Mouse (Mus musculus): ENCODE measurements around the gene Thumpd3. TPM values are rescaled to one million over a fixed set of nuclear protein-coding genes. Genes with fewer than 3 reads are reported as not detected.

Thumpd3 gene
- 35.2 and 36.2 TPM in 2 replicates for total RNA-seq (2021)
- long read RNA-seq, experiment 1, transcript Thumpd3-201 (10 exons, 2,163 nt), result major isoform, 39 of 53 reads
- long read RNA-seq, experiment 1, partial matches to known transcripts, result 2 of 53 reads
- long read RNA-seq, experiment 1, other reads (novel, unspliced or antisense), result 11 of 53 reads
- long read RNA-seq, experiment 2, transcript Thumpd3-201 (10 exons, 2,163 nt), result major isoform, 20 of 36 reads
- long read RNA-seq, experiment 2, partial matches to known transcripts, result 3 of 36 reads
- long read RNA-seq, experiment 2, other reads (novel, unspliced or antisense), result 10 of 36 reads

GRCm38 (mm10) chr6:113046041-113046975 lies at the start of gene Thumpd3:
TSS of gene Thumpd3 (plus strand) at chr6:113046225.
- DNase-seq, result peak; percentile 99

- DNase-seq, result peak; percentile 38
Measured at GRCm38 (mm10) chr6:112999199-112999598, 46.8 kb upstream of the Thumpd3 start.

- peak; percentile 93 for DNase-seq
Measured at GRCm38 (mm10) chr6:113000666-113001287, 45.2 kb upstream of the Thumpd3 start.

GRCm38 (mm10) chr6:113001719-113002118 lies 44.3 kb upstream of the Thumpd3 start:
- DNase-seq, result peak; percentile 22

GRCm38 (mm10) chr6:113003313-113004111 lies 42.5 kb upstream of the Thumpd3 start:
- no peak for DNase-seq

GRCm38 (mm10) chr6:113006833-113007232 lies 39.2 kb upstream of the Thumpd3 start:
- no peak for DNase-seq

GRCm38 (mm10) chr6:113011886-113012285 lies 34.1 kb upstream of the Thumpd3 start:
- no peak for DNase-seq

- peak; percentile 77 for DNase-seq
Measured at GRCm38 (mm10) chr6:113012495-113012941, 33.5 kb upstream of the Thumpd3 start.

GRCm38 (mm10) chr6:113013550-113013949 lies 32.5 kb upstream of the Thumpd3 start:
- DNase-seq, result no peak

GRCm38 (mm10) chr6:113017500-113018047 lies 28.5 kb upstream of the Thumpd3 start:
- DNase-seq, result no peak

GRCm38 (mm10) chr6:113018139-113018538 lies 27.9 kb upstream of the Thumpd3 start:
- no peak for DNase-seq

GRCm38 (mm10) chr6:113024866-113025265 lies 21.2 kb upstream of the Thumpd3 start:
- DNase-seq, result peak; percentile 44

GRCm38 (mm10) chr6:113025774-113026173 lies 20.3 kb upstream of the Thumpd3 start:
- DNase-seq, result no peak

GRCm38 (mm10) chr6:113027446-113027845 lies 18.6 kb upstream of the Thumpd3 start:
- DNase-seq, result no peak

GRCm38 (mm10) chr6:113029006-113029405 lies 17.0 kb upstream of the Thumpd3 start:
- no peak for DNase-seq

- peak; percentile 29 for DNase-seq
Measured at GRCm38 (mm10) chr6:113030553-113030952, 15.5 kb upstream of the Thumpd3 start.

GRCm38 (mm10) chr6:113030970-113031660 lies 14.9 kb upstream of the Thumpd3 start:
- no peak for DNase-seq

GRCm38 (mm10) chr6:113032121-113032520 lies 13.9 kb upstream of the Thumpd3 start:
- DNase-seq, result no peak

GRCm38 (mm10) chr6:113033185-113033584 lies 12.8 kb upstream of the Thumpd3 start:
- no peak for DNase-seq

- DNase-seq, result no peak
Measured at GRCm38 (mm10) chr6:113034466-113034865, 11.6 kb upstream of the Thumpd3 start.
